In the genomic region with DNA sequence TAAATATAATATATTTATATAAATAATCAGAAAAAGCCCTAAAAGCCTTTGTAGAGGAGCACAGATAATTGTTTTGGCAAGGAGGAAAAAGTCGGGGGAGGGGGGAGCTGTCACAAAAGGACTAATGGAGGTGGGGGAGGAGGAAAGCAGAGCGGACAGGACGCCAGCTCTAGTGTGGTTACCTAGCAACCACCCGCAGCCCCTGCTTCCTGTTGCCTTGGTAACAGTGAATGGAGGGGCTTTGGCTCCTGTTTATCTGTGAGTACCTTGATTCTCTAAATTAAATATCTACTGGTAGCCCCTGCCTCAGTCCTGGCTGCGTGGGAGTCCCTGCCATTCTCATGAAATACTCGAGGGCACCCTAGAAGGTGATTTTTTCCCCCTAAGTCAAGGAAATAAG, we compare ENCODE assay signal across 8 mouse cellular contexts. TPM values are rescaled to one million over a fixed set of nuclear protein-coding genes. Genes with fewer than 3 reads are reported as not detected.
DNase-seq lines count a peak whose midpoint lies in the region; ATAC-seq and TF ChIP-seq lines count a peak whose summit lies in the region.

No protein-coding gene starts in this region.

- peak; percentile 49 for ATAC-seq in forebrain, embryonic 11.5 days (replicated peaks; ENCODE audit: low FRiP score)
- ATAC-seq in limb, embryonic 14.5 days (ENCODE audit: low FRiP score, low read depth), result no peak

- intact Hi-C loops in heart, postnatal 10 days (cut with DNase I), result no loop called here

- peak; percentile 82 to 91 for DNase-seq in right cerebral cortex, postnatal 10 days (ENCODE audit: low spot score in 2 of 2)
- no peak for DNase-seq in right cerebral cortex, postnatal 36 days (ENCODE audit: low spot score in 2 of 2)
- DNase-seq in forebrain, embryonic 11.5 days (ENCODE audit: low spot score), result peak; percentile 81
- DNase-seq in limb, embryonic 14.5 days (ENCODE audit: low spot score), result peak; percentile 12
- DNase-seq in right cerebral cortex, postnatal 14 days, result peak; percentile 54
- DNase-seq in heart, postnatal 10 days, result no peak
- DNase-seq in kidney, adult 2 months, result no peak
- DNase-seq in adrenal gland, adult 18-20 months (ENCODE audit: low spot score in 2 of 2), result no peak

- WGBS in forebrain, embryonic 11.5 days, result 6% methylated on average over 6 of the region's 6 CpGs
- 10% methylated on average over 6 of the region's 6 CpGs for WGBS in limb, embryonic 14.5 days
- WGBS in kidney, adult 2 months, result 9% methylated on average over 6 of the region's 6 CpGs

- TF ChIP-seq POLR2A in limb, embryonic 14.5 days (IDR thresholded peaks at IDR 0.05; ENCODE audit: borderline replicate concordance, extremely low read depth, insufficient read depth, insufficient read length), result no peak
- TF ChIP-seq POLR2A in kidney, adult 2 months (IDR thresholded peaks at IDR 0.05; ENCODE audit: low read depth, low read length), result no peak

- H3K4me2 ChIP-seq in forebrain, embryonic 11.5 days (ENCODE audit: low read depth, low read length, severe bottlenecking), result peak overlapping the region; percentile 42
- H3K4me2 ChIP-seq in limb, embryonic 14.5 days (replicated peaks; ENCODE audit: low read depth, low read length, severe bottlenecking), result no peak overlapping the region

- no peaks in the 10 kb centered on the region; the same call in 1 of the 2 replicates for H3K36me3 ChIP-seq in forebrain, embryonic 11.5 days (ENCODE audit: control insufficient read depth, insufficient read depth, low read length)
- H3K36me3 ChIP-seq in limb, embryonic 14.5 days (ENCODE audit: control insufficient read depth, insufficient read depth, low read length), result no peaks in the 10 kb centered on the region
- no peaks in the 10 kb centered on the region for H3K36me3 ChIP-seq in kidney, adult 2 months (ENCODE audit: control insufficient read depth, insufficient read depth, low read length)

- no peak for TF ChIP-seq CTCF in kidney, adult 2 months (conservative IDR thresholded peaks at IDR 0.05; ENCODE audit: insufficient read depth, insufficient read length, low read depth, low read length)

- H3K27ac ChIP-seq in forebrain, embryonic 11.5 days (ENCODE audit: low read depth, low read length), result peak overlapping the region; percentile 55; the same call in 1 of the 2 replicates
- H3K27ac ChIP-seq in limb, embryonic 14.5 days (replicated peaks; ENCODE audit: low read depth, low read length), result no peak overlapping the region
- H3K27ac ChIP-seq in kidney, adult 2 months (ENCODE audit: insufficient read depth, low read depth, low read length), result no peak overlapping the region

- peaks cover 2% of the 10 kb centered on the region; the same call in 1 of the 2 replicates for H3K27me3 ChIP-seq in forebrain, embryonic 11.5 days (ENCODE audit: control insufficient read depth, insufficient read depth, low read length)
- peaks cover 32% of the 10 kb centered on the region for H3K27me3 ChIP-seq in limb, embryonic 14.5 days (ENCODE audit: control insufficient read depth, insufficient read depth, low read length)
- peaks cover 6% of the 10 kb centered on the region for H3K27me3 ChIP-seq in kidney, adult 2 months (replicated peaks; ENCODE audit: control insufficient read depth, insufficient read depth, low read length)

- peak overlapping the region; percentile 20; the same call in 1 of the 2 replicates for H3K9ac ChIP-seq in forebrain, embryonic 11.5 days (ENCODE audit: low read length)
- H3K9ac ChIP-seq in limb, embryonic 14.5 days (ENCODE audit: low read depth, low read length, severe bottlenecking), result no peak overlapping the region

- H3K9me3 ChIP-seq in forebrain, embryonic 11.5 days (ENCODE audit: control insufficient read depth, low read length), result no peaks in the 10 kb centered on the region
- H3K9me3 ChIP-seq in limb, embryonic 14.5 days (ENCODE audit: control insufficient read depth, low read length), result no peaks in the 10 kb centered on the region

- H3K4me1 ChIP-seq in forebrain, embryonic 11.5 days (replicated peaks; ENCODE audit: control insufficient read depth, insufficient read depth, low read length), result peaks cover 37% of the 10 kb centered on the region
- peaks cover 9% of the 10 kb centered on the region for H3K4me1 ChIP-seq in limb, embryonic 14.5 days (ENCODE audit: control insufficient read depth, insufficient read depth, low read length)
- H3K4me1 ChIP-seq in kidney, adult 2 months (ENCODE audit: control insufficient read depth, insufficient read depth, low read length), result no peaks in the 10 kb centered on the region

- peak overlapping the region; percentile 48 for H3K4me3 ChIP-seq in forebrain, embryonic 11.5 days (ENCODE audit: low read depth, low read length)
- no peak overlapping the region for H3K4me3 ChIP-seq in limb, embryonic 14.5 days (replicated peaks; ENCODE audit: low read length)
- H3K4me3 ChIP-seq in kidney, adult 2 months (ENCODE audit: insufficient read depth, low read depth, low read length), result no peak overlapping the region

RNA-seq across cellular contexts. Expression of a gene that starts 11.5 kb away (rescaled TPM):
- 54.2 and 65.4 TPM in 2 replicates for polyA plus RNA-seq in forebrain, embryonic 11.5 days (2014; fragmentation: Nextera tagmentation; extraction: Ambion mirVana)
- polyA plus RNA-seq in limb, embryonic 14.5 days (2012; rRNA removed), result 26.1 and 29.2 TPM in 2 replicates
- 33.8 and 34.1 TPM in 2 replicates for polyA plus RNA-seq in limb, embryonic 14.5 days (2014; fragmentation: Nextera tagmentation; extraction: Ambion mirVana)
- total RNA-seq in heart, postnatal 10 days (2021), result 10 to 100 TPM; 33.1 to 35.7 TPM
- polyA plus RNA-seq in kidney, adult 2 months (2012; rRNA removed), result 20.1 and 20.7 TPM in 2 replicates
- total RNA-seq in adrenal gland, adult 18-20 months (2021), result 10 to 100 TPM; 45.7 to 52.2 TPM

RNA-seq across cellular contexts. Expression of a gene that starts 29.1 kb away (rescaled TPM):
- 0.39 and 0.51 TPM in 2 replicates for polyA plus RNA-seq in forebrain, embryonic 11.5 days (2014; fragmentation: Nextera tagmentation; extraction: Ambion mirVana)
- 2.0 and 2.5 TPM in 2 replicates for polyA plus RNA-seq in limb, embryonic 14.5 days (2012; rRNA removed)
- 1.5 and 1.6 TPM in 2 replicates for polyA plus RNA-seq in limb, embryonic 14.5 days (2014; fragmentation: Nextera tagmentation; extraction: Ambion mirVana)
- 1 to 10 TPM; 5.4 to 5.5 TPM for total RNA-seq in heart, postnatal 10 days (2021)
- polyA plus RNA-seq in kidney, adult 2 months (2012; rRNA removed), result 10.9 and 12.5 TPM in 2 replicates
- total RNA-seq in adrenal gland, adult 18-20 months (2021), result 10 to 100 TPM in 1 of 2 experiments, 1 to 10 TPM in 1; 5.4 to 12.2 TPM

RNA-seq across cellular contexts. Expression of a gene that starts 37.1 kb away (rescaled TPM):
- polyA plus RNA-seq in forebrain, embryonic 11.5 days (2014; fragmentation: Nextera tagmentation; extraction: Ambion mirVana), result 24.3 and 24.8 TPM in 2 replicates
- 18.6 and 24.3 TPM in 2 replicates for polyA plus RNA-seq in limb, embryonic 14.5 days (2012; rRNA removed)
- 15.6 and 19.4 TPM in 2 replicates for polyA plus RNA-seq in limb, embryonic 14.5 days (2014; fragmentation: Nextera tagmentation; extraction: Ambion mirVana)
- total RNA-seq in heart, postnatal 10 days (2021), result 10 to 100 TPM in 1 of 2 experiments, 1 to 10 TPM in 1; 7.2 to 10.7 TPM
- 10.6 and 11.2 TPM in 2 replicates for polyA plus RNA-seq in kidney, adult 2 months (2012; rRNA removed)
- total RNA-seq in adrenal gland, adult 18-20 months (2021), result 10 to 100 TPM; 10.5 to 11.8 TPM

Comparison
In these comparisons a context has a peak if more than half of its experiments do, and no peak if none do; other contexts are left out.
1. DNase-seq: peak in right cerebral cortex, postnatal 10 days (2 of 2), forebrain, embryonic 11.5 days (single experiment), limb, embryonic 14.5 days (single experiment) and right cerebral cortex, postnatal 14 days (single experiment); none in right cerebral cortex, postnatal 36 days (0 of 2), heart, postnatal 10 days (0 of 2), kidney, adult 2 months (single experiment) and adrenal gland, adult 18-20 months (0 of 2).